Mouse (Mus musculus): ENCODE data around the gene Ccdc177.
"Not testable (repeated sequence)": the region's sequence is repeated elsewhere in the genome, so short reads cannot be mapped to it uniquely, and the experiment has no call there.

Gene Ccdc177

DNA sequence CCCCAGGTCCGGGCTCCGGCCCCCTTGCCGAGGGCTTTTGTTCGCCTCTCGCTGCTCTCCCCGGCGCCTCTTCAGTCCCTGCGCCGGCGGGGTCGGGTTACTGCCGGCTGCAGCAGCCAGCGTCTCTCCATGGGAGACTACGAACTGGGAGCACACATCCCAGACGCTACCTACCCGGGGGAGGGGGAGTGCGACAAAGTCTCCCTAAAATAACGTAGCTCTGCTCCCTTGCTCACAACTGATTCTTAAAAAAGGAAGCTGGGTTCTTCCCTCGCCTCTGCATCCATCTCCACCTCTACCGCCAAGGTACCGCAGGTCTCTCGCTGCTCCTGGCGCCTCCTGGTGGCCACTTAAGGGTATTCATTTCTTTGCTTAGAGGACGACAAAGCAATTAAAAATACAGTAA is at the start of gene Ccdc177:
TSS of gene Ccdc177 (minus strand) at position 292 of the 406 bp plus-strand sequence.
- no peak for DNase-seq (ENCODE audit: low read depth, low spot score)

DNA sequence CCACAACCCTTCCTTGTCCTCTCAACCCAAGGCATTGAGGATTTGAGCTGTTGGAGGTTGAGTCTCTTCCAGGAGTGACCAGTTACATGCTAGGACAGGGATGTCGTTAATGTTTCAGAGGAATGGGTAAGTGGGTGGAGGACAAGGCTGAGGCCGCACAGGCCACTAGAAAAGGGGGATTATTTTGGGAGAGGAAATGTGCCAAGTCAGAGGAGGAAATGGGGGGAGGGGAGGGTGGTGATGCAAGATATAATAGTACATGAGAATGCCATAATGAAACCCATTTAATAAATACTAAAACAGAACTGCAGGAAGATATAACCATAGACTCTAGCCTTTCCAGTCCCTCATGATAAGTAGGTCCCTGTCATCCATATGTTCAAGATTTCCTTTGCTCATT is 49.5 kb upstream of the Ccdc177 start:
- no peak for DNase-seq (ENCODE audit: low read depth, low spot score)

DNA sequence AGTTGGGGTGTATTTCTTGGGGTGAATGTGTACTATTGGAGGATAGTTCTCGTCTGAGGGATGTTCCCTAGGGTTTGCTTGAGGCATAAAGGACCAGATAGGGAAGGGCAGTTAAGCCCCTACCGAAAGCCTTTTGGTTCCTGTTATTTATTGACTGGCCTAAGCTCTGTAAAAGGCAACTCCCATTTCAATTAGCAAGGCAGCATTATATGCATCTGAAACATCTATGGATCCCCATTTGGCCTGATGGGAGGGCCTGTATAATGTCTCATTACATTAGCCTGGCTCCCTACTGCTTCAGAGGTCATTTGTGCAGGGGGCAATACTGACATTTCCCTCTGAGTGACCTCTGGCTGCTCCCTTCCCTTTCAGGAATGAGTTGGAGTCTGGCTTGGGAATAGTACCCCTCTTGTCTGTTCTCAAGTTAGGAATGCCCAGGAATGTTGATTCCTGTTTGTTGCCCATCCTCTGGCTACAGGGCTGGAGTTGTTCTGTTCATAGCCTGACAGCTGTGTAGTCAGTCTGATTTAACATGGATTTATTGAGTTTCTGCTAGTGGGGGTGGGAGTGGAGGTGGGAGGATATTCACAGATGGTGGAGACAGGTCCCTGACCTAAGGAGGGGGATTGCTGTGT is 47.1 kb upstream of the Ccdc177 start:
- no peak for DNase-seq (ENCODE audit: low read depth, low spot score)

DNA sequence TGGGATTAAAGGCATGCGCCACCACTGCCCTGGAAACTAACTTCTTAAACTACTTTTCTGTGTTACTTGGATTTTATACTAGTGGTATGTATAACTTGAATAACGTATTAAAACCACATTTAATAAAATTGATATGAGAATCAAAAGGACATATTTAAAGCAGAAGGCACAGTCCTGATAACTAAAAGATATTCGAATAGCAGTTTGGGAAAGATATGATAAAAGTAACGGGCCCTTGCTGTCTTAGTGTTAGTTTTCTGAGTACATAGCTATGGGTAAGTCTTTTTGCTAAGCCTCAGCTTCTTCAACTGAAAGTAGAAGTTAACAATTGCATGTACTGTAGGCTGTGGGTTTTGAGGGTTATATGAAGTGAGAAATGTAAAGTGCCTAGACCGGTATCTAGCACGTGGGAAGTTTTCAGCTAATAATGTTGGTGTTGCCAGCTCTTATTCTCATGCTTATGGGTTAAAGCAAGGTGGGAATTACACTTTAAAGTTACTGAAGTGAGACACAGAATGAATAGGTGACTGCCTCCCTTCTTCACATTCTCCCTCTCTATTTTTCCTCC is 44.5 kb upstream of the Ccdc177 start:
- no peak for DNase-seq (ENCODE audit: low read depth, low spot score)

DNA sequence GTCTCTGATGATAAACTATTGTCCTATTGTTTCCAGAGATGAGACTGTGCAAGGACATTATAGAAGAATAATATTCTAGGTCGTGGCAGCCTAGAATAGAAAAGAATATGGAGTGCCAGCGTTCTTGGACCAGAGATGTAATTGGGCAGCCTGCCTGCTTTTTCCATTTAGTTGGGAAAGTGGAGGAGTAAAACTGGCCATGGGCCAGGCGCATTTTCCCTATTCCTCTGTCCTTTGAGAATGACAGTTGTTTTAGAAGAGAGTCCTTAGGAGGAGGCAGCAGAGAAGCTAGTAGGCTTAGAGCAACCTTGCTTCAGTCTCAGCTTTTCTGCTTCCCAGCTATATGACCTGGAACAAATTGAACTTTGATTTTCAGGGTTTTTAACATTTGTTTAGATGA is 43.4 kb upstream of the Ccdc177 start:
- no peak for DNase-seq (ENCODE audit: low read depth, low spot score)

DNA sequence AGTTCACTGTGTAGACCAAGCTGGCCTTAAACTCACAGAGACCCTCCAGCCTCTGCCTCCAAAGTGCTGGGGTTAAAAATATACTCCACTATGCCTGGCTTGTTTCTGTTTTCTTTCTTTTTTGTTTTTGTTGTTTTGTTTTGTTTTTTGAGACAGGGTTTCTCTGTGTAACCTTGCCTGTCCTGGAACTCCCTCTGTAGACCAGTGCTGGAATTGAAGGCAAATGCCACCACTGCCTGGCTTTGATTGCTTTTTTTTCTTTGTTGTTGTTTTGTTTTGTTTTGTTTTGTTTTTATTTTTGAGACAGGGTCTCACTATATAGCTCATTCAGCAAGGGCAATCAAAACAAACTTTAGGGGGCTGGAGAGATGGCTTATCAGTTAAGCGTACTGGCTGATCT is 41.0 kb upstream of the Ccdc177 start:
- no peak for DNase-seq (ENCODE audit: low read depth, low spot score)

DNA sequence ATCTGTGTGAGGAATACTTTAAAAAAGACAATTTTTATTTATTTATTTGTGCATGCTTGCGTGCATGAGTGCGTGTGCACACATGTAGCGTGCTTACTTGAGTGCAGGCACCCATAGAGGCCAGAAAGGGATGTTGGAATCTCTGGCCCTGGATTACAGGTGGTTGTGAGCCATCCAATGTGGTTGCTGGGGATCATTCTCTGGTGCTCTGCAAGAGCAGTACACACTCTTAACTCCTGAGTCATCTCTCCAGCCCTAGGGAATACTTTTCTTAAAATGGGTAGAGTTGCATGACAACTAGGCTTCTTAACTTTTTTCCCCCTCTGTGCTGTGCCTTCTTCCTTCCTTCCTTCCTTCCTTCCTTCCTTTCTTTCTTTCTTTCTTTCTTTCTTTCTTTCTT is 39.7 kb upstream of the Ccdc177 start:
- no peak for DNase-seq (ENCODE audit: low read depth, low spot score)

DNA sequence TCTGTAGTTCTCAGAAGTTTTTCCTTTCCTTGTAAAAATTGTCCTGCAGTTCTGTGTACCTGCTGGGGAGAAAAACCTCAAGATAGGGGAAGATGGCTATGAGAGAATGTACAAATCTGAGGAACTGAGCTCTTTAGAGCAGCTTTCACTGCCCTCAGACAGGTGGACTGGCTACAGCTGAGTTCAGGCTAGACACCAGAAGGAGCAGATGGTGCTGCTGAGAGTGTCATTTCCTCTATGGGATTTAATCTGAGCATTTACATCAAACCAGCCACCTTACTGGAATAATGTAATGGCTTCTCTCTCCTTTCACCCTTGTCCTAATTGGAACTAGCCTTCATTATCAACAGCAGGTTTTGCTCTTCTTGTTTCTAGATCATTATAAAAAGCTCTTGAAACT is 37.8 kb upstream of the Ccdc177 start:
- DNase-seq (ENCODE audit: low read depth, low spot score): no peak

DNA sequence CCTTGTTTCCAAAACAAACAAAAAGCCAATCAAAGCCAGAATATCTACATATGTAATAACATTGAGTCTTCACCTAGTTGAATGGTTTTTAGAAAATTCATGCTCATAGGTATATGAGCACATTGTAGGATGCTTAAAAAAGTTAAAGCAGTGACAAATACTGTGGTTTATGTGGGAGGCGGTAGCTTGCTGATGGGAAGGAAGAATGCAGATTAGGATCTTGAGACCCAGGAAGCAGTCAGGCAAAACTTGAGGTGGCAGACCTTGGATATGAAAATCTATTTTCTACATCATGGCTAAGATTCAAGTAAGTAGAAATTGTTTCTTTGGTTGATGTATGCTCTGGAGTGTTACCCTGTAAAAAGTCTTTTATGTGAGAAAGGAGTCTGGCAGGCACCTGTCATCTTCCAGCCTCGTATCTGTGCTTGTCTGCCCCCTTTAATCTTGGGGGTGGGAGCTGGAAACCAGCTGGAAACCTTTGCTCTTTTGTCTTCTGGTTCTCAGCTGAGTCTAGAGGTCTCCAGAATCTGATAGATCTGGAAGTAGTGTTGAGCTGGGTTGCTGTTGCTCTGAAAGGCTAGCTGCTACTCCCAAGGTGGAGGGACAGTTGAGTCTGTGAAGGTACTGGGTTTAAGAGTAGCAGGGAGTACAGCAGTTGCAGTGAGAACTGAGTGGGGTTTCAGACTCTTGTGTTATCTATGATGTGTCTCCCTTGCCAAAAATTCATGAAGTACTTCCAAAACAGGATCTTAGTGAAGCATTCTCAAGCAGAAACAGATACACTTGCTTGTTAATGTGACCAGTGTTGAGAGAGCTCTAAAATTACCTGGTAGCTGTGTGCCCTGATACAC is 34.7 kb upstream of the Ccdc177 start:
- DNase-seq (ENCODE audit: low read depth, low spot score): no peak

DNA sequence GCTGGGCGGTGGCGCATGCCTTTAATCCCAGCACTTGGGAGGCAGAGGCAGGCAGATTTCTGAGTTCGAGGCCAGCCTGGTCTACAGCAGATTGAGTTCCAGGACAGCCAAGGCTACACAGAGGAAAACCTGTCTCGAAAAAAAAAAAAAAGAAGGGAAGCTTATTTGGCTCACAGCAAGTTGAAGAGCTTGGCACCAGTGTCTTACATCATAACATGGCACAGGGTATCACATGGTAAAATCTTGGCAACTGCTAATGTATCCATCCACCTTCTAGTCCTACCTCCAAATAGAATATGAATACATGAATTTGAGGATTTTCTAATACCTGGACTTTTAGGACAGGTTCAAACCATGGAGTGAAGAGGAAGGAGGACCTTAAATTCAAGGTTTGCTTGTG is 34.0 kb upstream of the Ccdc177 start:
- no peak for DNase-seq (ENCODE audit: low read depth, low spot score)

DNA sequence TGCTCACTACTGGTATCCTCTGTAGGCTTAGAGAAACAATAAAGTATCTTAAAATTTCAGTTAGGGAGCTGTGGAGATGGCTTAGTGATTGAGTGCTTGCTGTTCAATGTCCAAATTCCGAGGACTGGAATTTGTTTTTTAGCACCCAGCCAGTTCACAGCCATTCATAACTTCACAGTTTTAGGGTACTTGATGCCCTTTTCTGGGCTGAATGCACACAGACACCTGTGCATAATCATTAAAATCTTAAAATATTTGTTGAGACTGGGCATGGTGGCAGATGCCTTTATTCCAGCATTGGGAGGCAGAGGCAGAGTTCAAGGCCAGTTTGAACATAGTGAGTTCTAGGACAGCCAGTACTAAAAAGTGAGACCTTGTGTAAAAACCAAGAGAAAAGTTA is 33.0 kb upstream of the Ccdc177 start:
- DNase-seq (ENCODE audit: low read depth, low spot score): no peak

DNA sequence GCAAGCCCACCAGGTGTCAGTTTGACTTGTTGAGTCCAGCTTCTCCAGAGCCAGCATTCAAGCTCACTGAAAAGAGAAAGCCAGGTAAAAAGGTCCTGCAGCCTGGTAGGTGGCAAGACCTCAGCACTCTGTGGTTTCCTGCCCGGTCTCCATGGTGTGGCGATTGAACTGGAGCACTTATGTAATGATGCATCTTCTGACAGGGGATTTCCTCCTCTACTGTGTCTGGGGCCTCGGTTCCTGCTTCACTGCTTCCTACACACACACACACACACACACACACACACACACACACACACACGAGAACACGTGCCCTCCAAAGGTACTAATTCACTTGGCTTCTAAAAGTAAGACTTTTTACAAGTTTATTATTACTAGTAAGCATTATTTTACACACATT is 32.4 kb upstream of the Ccdc177 start:
- DNase-seq (ENCODE audit: low read depth, low spot score): no peak

DNA sequence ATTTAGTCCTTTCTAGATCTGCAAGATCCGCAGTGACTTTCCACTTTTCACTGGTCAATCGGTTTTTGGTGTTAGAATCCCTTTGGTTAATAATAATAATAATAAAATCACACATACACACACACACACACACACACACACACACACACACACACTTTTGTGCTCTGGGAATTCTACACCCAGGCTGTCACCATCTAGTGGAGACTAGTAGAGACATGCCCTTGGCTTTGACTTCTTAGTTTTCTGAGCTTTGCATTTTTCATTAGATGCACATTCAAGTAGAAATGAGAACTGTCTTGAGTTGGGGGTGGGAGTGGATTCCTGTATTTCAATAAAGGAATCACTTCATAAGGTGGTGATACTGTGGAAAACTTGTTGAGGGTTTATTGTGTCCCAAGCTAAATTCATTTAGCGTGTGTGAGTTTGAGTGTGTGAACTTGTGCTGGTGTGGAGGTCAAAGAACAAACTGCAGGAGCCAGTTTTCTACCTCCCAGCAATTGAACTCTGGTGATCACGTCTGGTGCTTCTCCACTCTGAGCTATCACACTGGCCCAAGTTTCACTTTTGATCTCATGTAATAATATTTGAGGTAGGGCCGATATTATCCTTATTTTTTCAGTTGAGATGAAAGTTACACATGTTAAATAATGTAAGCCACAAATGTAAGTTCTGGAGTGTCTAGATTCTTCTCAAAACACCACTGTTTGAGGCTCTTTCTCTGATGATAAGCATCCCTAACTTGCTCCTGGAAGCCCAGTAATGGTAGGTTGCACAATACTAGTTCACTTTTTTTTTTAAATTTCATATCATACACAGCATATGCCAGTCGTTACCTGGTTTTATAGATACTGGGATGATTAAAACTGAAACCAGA is 31.3 kb upstream of the Ccdc177 start:
- no peak for DNase-seq (ENCODE audit: low read depth, low spot score)

DNA sequence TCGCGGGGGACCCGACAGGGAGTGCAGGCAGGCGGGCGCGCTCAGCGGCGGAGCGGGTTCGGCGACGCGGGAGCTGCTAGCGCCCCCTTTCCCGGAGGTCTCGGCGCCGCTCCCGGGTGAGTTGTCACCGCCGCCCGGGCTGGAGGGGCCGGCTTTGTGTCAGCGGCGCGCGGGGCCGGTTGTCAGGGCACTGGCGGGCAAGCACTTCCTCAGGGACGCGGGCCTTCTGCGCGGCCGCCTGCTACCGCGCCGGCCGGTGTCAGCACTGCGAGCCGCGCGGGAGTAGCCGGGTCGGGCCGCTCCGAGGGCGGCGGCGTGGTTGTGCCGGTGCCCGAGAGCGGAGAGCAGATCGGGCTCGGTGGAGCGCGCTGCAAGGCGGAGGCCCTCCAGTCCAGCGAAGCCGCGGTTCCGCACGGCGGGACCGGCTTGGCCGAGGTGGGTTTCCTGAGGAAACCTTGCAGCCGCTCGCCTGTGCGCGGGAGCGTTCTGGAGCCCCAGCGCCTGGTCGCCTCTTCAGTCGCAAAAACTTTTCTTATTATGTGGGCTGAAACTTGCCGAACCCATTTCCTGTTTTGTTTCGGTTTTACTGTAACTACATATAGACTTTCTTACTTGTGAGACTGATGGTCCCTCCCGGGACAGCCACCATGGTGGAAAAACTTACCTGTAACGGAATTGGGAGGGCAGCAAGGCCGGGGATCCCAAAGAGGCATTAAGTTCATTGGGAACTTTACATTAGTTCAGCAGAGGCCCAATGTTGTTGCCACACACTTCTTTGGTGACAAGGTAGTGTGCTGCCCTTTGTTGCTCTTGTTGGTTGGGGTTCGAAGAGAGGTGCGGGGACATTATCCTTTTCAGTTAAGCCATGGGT is 30.4 kb upstream of the Ccdc177 start:
- DNase-seq (ENCODE audit: low read depth, low spot score): no peak

DNA sequence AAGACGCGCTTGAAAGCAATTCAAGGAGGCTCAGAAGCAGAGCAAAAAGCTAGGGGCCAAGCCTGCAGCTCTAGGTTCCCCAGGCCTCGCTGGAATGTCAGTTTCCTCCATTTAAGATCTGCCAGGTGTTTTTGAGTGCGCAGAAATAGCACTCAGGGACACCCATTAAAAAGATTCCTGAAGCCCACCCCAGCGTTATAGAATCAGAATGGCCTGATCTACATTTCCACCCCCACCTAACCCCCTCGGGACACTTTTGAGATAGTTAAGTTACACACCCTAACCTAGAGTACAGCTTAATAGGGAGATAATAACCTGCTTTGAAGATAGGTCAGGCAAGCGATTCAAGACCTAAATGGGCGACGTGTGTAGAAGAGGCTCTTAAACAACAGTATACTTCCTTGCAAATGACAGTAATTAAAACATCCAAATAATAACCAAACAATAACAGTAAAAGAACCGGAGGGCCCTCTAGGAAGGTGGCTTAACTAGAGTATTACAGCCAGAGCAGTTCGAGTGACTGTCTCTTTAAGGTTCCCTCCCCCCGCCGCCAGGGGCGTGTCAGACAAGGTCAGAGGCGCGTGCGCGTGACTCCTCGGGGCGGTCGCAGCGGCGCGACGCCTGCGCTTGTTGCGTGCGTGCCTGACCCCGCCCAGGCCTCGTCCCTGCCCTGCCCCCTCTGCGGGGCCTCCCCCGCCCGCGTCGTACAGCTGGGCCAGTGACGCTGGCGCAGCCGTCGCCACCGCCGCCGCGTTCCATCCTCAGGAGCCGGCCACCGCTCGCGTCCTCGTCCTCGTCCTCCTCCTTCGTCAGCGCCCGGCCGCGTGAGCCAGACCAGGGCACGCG is 29.6 kb upstream of the Ccdc177 start, which contains the start of gene Susd6:
TSS of gene Susd6 (plus strand) at position 662 of the 846 bp plus-strand sequence.
- peak; percentile 94 for DNase-seq (ENCODE audit: low read depth, low spot score)

DNA sequence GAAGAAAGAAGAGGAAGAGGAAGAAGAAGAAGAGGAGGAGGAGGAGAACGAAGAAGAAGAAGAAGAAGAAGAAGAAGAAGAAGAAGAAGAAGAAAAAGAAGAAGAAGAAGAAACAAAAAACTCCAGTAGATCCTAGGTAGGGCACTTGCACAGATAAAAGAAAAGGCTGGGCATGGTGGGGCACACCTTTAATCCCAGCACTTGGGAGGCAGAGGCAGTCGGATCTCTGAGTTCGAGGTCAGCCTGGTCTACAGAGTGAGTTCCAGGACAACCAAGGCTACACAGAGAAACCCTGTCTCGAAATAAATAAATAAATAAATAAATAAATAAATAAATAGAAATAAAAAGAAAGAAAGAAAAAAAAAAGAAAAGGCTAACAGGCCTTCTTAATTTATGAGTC is 28.8 kb upstream of the Ccdc177 start:
- DNase-seq (ENCODE audit: low read depth, low spot score): not testable (repeated sequence)

DNA sequence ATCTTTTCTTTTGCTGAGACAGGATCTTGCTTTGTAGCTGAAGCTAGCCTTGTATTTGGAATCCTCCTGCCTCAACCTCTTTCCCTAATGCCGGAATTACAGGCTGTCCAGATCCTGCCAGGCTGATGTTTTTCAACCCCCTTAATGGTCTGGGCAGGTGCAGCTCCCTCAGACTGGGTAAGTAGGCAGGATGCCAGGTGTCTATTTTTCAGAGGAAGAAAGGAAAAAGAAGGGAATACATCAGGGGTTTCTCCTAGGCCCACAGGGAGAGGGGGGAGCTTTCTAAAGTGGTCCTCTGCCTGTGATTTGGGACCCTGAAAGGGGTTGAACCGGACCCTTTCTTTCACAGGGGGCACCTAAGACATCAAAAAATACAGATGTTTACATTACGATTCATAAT is 27.7 kb upstream of the Ccdc177 start:
- DNase-seq (ENCODE audit: low read depth, low spot score): no peak

DNA sequence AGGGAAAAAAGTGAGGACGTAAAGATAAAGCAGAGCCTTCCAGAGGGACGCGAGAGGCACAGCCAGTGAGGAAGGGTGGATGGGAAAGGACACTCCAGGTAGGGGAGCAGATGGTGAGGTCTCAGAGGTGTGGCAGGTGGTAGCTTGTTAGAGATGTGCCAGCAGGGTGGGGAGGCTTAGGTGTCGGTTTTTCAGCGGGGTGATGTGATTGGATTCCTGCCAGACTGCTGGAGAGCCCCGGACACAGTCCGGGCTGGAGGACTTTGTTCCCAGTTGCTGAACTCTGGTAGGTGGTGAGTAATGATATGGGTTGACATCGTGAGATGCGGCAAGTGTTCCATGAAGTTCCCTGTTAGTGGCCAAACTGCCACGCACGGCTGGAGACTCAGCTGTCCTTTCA is 27.1 kb upstream of the Ccdc177 start:
- no peak for DNase-seq (ENCODE audit: low read depth, low spot score)

DNA sequence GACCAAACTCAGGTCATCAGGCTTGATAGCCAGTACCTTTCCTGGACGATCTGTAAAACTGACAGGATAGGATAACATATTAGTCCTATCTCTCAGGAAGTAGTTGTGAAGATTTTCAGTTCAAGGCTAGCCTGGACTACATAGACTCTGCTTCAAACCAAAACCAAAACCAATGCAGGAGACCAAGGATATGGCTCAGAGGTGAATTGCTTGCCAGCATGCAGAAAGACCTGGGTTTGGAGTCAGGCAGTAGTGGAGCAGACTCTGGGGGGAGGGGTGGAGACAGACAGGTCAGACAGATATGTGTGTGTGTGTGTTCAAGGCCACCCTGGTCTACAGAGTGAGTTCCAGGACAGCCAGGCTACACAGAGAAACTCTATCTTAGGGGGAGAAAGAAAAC is 26.1 kb upstream of the Ccdc177 start:
- DNase-seq (ENCODE audit: low read depth, low spot score): no peak

DNA sequence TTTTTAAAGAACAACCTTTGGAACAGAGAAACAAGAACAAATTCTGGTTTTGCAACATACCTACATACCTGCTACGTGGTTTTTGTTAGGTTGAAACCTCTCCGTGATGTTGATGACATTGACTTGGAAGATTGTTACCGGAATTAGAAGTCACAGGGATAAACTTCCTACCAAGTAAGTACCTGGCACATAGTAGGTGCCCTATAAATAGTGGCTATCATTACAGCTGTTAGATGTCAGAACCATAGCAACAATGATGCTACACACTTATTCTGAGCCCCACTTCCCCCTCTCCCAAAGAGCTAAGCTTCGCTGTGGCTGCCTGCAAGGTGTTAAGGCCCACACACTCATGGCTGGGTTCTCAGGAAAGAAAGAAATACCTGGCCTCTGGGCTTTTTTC is 25.1 kb upstream of the Ccdc177 start:
- DNase-seq (ENCODE audit: low read depth, low spot score): no peak

Data from brain, embryonic 18.5 days (tissue).